Mouse (Mus musculus): ENCODE measurements at regions not wholly inside any gene's neighbourhood (a gene's known extent, or its start where the extent isn't known, plus 50 kb on each side); places are given as distances from the start of the nearest gene placed in this dataset.

GRCm38 (mm10) chr7:51739590-51739989, 117.8 kb downstream of the Slc17a6 start:
- no peak for TF ChIP-seq CTCF (IDR thresholded peaks at IDR 0.05; ENCODE audit: low read depth)
- TF ChIP-seq EP300 (IDR thresholded peaks at IDR 0.05; ENCODE audit: low read depth) = no peak

All from liver, embryonic 14.5 days (tissue).